Mouse (Mus musculus): ENCODE data around the gene Gja5.

GRCm38 (mm10) chr3:96937606-96938005 is 33.1 kb downstream of the Gja5 start:
- TF ChIP-seq CTCF (IDR thresholded peaks at IDR 0.05; ENCODE audit: control insufficient read depth, insufficient read depth, low read length) = no peak
- no peak for TF ChIP-seq POLR2A (IDR thresholded peaks at IDR 0.05; ENCODE audit: borderline replicate concordance, control insufficient read depth, low read depth, low read length)

Data from bone marrow, adult 2 months (tissue).